Mouse (Mus musculus) adrenal gland, adult (tissue): ENCODE measurements around the gene Pex7.

ENCODE experiments used
- DNase-seq, 2 experiments: peaks; one replicate each; pipeline ENCODE4 v3.0.0; 2022 to 2023; ENCODE audit warnings: low spot score in 1 of 2; ENCODE audit not compliant: inconsistent age in 2 of 2

Pex7 gene

GRCm38 (mm10) chr10:19934384-19935294, 27.1 kb upstream of the Pex7 start, which contains the start of gene Map3k5:
Gene Map3k5, plus strand, starts transcription at chr10:19934472.
- DNase-seq, result peak; percentile 74 to 89

- peak; percentile 91 to 97 for DNase-seq
Measured at GRCm38 (mm10) chr10:19933511-19934383, 26.3 kb upstream of the Pex7 start.

GRCm38 (mm10) chr10:19932986-19933385, 25.5 kb upstream of the Pex7 start:
- DNase-seq, result peak in 1 of 2 experiments; percentile 46

GRCm38 (mm10) chr10:19928205-19928604, 20.7 kb upstream of the Pex7 start:
- DNase-seq, result peak in 1 of 2 experiments; percentile 56

GRCm38 (mm10) chr10:19926391-19926897, 19.0 kb upstream of the Pex7 start:
- DNase-seq, result peak in 1 of 2 experiments; percentile 64

- DNase-seq, result no peak
Measured at GRCm38 (mm10) chr10:19924256-19924655, 16.8 kb upstream of the Pex7 start.

GRCm38 (mm10) chr10:19922410-19922809, 14.9 kb upstream of the Pex7 start:
- DNase-seq, result peak in 1 of 2 experiments; percentile 54

GRCm38 (mm10) chr10:19915301-19915700, 7.8 kb upstream of the Pex7 start:
- peak; percentile 80 to 93 for DNase-seq

GRCm38 (mm10) chr10:19913806-19914205, 6.3 kb upstream of the Pex7 start:
- no peak for DNase-seq

GRCm38 (mm10) chr10:19911583-19911982, 4.1 kb upstream of the Pex7 start:
- no peak for DNase-seq

GRCm38 (mm10) chr10:19910516-19910915, 3.0 kb upstream of the Pex7 start:
- DNase-seq, result no peak

GRCm38 (mm10) chr10:19908076-19908475, 587 bp upstream of the Pex7 start:
- no peak for DNase-seq

GRCm38 (mm10) chr10:19904077-19904820, 3.2 kb downstream of the Pex7 start:
- no peak for DNase-seq

GRCm38 (mm10) chr10:19901992-19902391, 5.5 kb downstream of the Pex7 start:
- DNase-seq, result peak in 1 of 2 experiments; percentile 63

GRCm38 (mm10) chr10:19900191-19900590, 7.3 kb downstream of the Pex7 start:
- peak; percentile 83 to 93 for DNase-seq

GRCm38 (mm10) chr10:19893976-19894375, 13.5 kb downstream of the Pex7 start:
- peak in 1 of 2 experiments; percentile 81 for DNase-seq

GRCm38 (mm10) chr10:19893146-19893545, 14.3 kb downstream of the Pex7 start:
- peak in 1 of 2 experiments; percentile 54 for DNase-seq

GRCm38 (mm10) chr10:19891686-19892085, 15.8 kb downstream of the Pex7 start:
- DNase-seq, result no peak

GRCm38 (mm10) chr10:19889908-19890307, 17.6 kb downstream of the Pex7 start:
- DNase-seq, result peak in 1 of 2 experiments; percentile 17

- DNase-seq, result no peak
Measured at GRCm38 (mm10) chr10:19886249-19886648, 21.2 kb downstream of the Pex7 start.
